Mouse (Mus musculus): Measurements from ENCODE around the gene Ssxb10. TPM values are rescaled to one million over a fixed set of nuclear protein-coding genes. Genes with fewer than 3 reads are reported as not detected.

Gene Ssxb10
- total and polyA plus RNA-seq, 3 experiments: not detected

Other genes with a start within 250 kb of the Ssxb10 start
- 133 and 146 TPM in 2 replicates for gene Was, start 236.9 kb upstream of the Ssxb10 start, total RNA-seq (2012; rRNA removed)
- gene Was, start 236.9 kb upstream of the Ssxb10 start, polyA plus RNA-seq (2012; ENCODE audit: insufficient read depth in 1 of 2, insufficient read length in 2 of 2, low read depth in 1 of 2, low replicate concordance in 2 of 2, missing spikeins in 1 of 2): 100 to 1,000 TPM in 1 of 2 experiments, not detected in 1; 167 TPM
- gene Wdr13, start 194.5 kb upstream of the Ssxb10 start, total RNA-seq (2012; rRNA removed): 23.8 and 29.6 TPM in 2 replicates
- gene Wdr13, start 194.5 kb upstream of the Ssxb10 start, polyA plus RNA-seq (2012; ENCODE audit: insufficient read depth in 1 of 2, insufficient read length in 2 of 2, low read depth in 1 of 2, low replicate concordance in 2 of 2, missing spikeins in 1 of 2): 10 to 100 TPM in 1 of 2 experiments, not detected in 1; 46.8 TPM
- 906 and 1,021 TPM in 2 replicates for gene Rbm3, start 181.5 kb upstream of the Ssxb10 start, total RNA-seq (2012; rRNA removed)
- 100 to 1,000 TPM in 1 of 2 experiments, not detected in 1; 750 TPM for gene Rbm3, start 181.5 kb upstream of the Ssxb10 start, polyA plus RNA-seq (2012; ENCODE audit: insufficient read depth in 1 of 2, insufficient read length in 2 of 2, low read depth in 1 of 2, low replicate concordance in 2 of 2, missing spikeins in 1 of 2)
- gene Tbc1d25, start 151.2 kb upstream of the Ssxb10 start, total RNA-seq (2012; rRNA removed): 8.0 and 10.1 TPM in 2 replicates
- 10 to 100 TPM in 1 of 2 experiments, not detected in 1; 23.4 TPM for gene Tbc1d25, start 151.2 kb upstream of the Ssxb10 start, polyA plus RNA-seq (2012; ENCODE audit: insufficient read depth in 1 of 2, insufficient read length in 2 of 2, low read depth in 1 of 2, low replicate concordance in 2 of 2, missing spikeins in 1 of 2)
- gene Ebp, start 133.9 kb upstream of the Ssxb10 start, total RNA-seq (2012; rRNA removed): 99.4 and 103 TPM in 2 replicates
- gene Ebp, start 133.9 kb upstream of the Ssxb10 start, polyA plus RNA-seq (2012; ENCODE audit: insufficient read depth in 1 of 2, insufficient read length in 2 of 2, low read depth in 1 of 2, low replicate concordance in 2 of 2, missing spikeins in 1 of 2): 100 to 1,000 TPM in 1 of 2 experiments, not detected in 1; 133 TPM
- gene Porcn, start 120.9 kb upstream of the Ssxb10 start, total RNA-seq (2012; rRNA removed): 3.5 and 4.5 TPM in 2 replicates
- gene Porcn, start 120.9 kb upstream of the Ssxb10 start, polyA plus RNA-seq (2012; ENCODE audit: insufficient read depth in 1 of 2, insufficient read length in 2 of 2, low read depth in 1 of 2, low replicate concordance in 2 of 2, missing spikeins in 1 of 2): 10 to 100 TPM in 1 of 2 experiments, not detected in 1; 16.1 TPM
- 47.2 and 51.8 TPM in 2 replicates for gene Ftsj1, start 75.0 kb upstream of the Ssxb10 start, total RNA-seq (2012; rRNA removed)
- 100 to 1,000 TPM in 1 of 2 experiments, not detected in 1; 124 TPM for gene Ftsj1, start 75.0 kb upstream of the Ssxb10 start, polyA plus RNA-seq (2012; ENCODE audit: insufficient read depth in 1 of 2, insufficient read length in 2 of 2, low read depth in 1 of 2, low replicate concordance in 2 of 2, missing spikeins in 1 of 2)
- gene Slc38a5, start 56.3 kb upstream of the Ssxb10 start, total RNA-seq (2012; rRNA removed): 63.5 and 100 TPM in 2 replicates
- 100 to 1,000 TPM in 1 of 2 experiments, not detected in 1; 146 TPM for gene Slc38a5, start 56.3 kb upstream of the Ssxb10 start, polyA plus RNA-seq (2012; ENCODE audit: insufficient read depth in 1 of 2, insufficient read length in 2 of 2, low read depth in 1 of 2, low replicate concordance in 2 of 2, missing spikeins in 1 of 2)
- gene Ssxb9, start 39.6 kb downstream of the Ssxb10 start, total RNA-seq (2012; rRNA removed): not detected in 2 replicates
- not detected for gene Ssxb9, start 39.6 kb downstream of the Ssxb10 start, polyA plus RNA-seq (2012; ENCODE audit: insufficient read depth in 1 of 2, insufficient read length in 2 of 2, low read depth in 1 of 2, low replicate concordance in 2 of 2, missing spikeins in 1 of 2)
- not detected in 2 replicates for gene Ssxb1, start 85.9 kb downstream of the Ssxb10 start, total RNA-seq (2012; rRNA removed)
- not detected for gene Ssxb1, start 85.9 kb downstream of the Ssxb10 start, polyA plus RNA-seq (2012; ENCODE audit: insufficient read depth in 1 of 2, insufficient read length in 2 of 2, low read depth in 1 of 2, low replicate concordance in 2 of 2, missing spikeins in 1 of 2)
- gene Ssxb2, start 134.3 kb downstream of the Ssxb10 start, total RNA-seq (2012; rRNA removed): not detected in 2 replicates
- not detected for gene Ssxb2, start 134.3 kb downstream of the Ssxb10 start, polyA plus RNA-seq (2012; ENCODE audit: insufficient read depth in 1 of 2, insufficient read length in 2 of 2, low read depth in 1 of 2, low replicate concordance in 2 of 2, missing spikeins in 1 of 2)
- not detected in 2 replicates for gene Gm14459, start 197.5 kb downstream of the Ssxb10 start, total RNA-seq (2012; rRNA removed)
- not detected for gene Gm14459, start 197.5 kb downstream of the Ssxb10 start, polyA plus RNA-seq (2012; ENCODE audit: insufficient read depth in 1 of 2, insufficient read length in 2 of 2, low read depth in 1 of 2, low replicate concordance in 2 of 2, missing spikeins in 1 of 2)
- not detected in 2 replicates for gene Ssxb6, start 220.8 kb downstream of the Ssxb10 start, total RNA-seq (2012; rRNA removed)
- gene Ssxb6, start 220.8 kb downstream of the Ssxb10 start, polyA plus RNA-seq (2012; ENCODE audit: insufficient read depth in 1 of 2, insufficient read length in 2 of 2, low read depth in 1 of 2, low replicate concordance in 2 of 2, missing spikeins in 1 of 2): not detected